Mouse (Mus musculus) bone marrow macrophage, adult 2 months (primary cell): ENCODE results near the gene Sec1.

Experiments
- CTCF ChIP-seq: IDR thresholded peaks from 2 replicates; pipeline ENCODE4 v1.5.1; 2012; ENCODE audit warnings: low read depth, mild to moderate bottlenecking, low read length, moderate library complexity
- POLR2A ChIP-seq: IDR thresholded peaks from 2 replicates; pipeline ENCODE4 v1.6.1; 2012; ENCODE audit warnings: mild to moderate bottlenecking, low read depth, low read length, borderline replicate concordance

DNA sequence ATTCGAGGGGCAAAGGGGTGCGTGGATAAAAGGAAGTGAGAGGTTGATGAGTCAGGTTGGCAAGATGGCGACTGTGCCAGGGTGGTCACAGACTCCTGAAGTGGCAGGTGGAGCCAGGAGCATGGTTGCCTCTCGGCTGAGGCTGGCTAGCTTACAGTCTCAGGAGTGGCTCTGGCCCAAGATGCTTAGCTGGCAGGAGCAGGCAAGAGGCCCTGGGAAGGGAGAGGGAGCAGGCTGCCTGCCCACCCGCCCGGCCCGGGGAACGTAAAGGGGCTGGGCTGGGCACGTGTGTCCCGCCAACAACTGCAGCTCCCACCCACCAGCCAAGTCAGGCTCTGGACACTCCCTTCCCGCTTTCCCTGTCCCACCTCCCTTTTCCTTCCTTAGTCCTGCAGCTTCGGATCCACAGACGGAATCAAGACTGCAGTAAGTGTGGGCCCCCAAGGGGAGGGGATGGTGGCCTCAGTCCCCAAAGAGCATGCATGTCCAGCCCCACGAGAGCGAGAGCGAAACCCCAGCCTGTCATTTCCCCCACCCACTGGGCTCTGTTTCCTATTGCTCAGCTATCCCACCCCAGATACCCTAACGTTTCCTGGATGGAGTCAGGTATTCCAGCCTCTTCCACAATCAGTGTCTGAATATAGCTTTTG lies 52.7 kb downstream of the Sec1 start:
- TF ChIP-seq CTCF (no peak), POLR2A (no peak)
